Mouse (Mus musculus) right cerebral cortex, postnatal 10 days (tissue): ENCODE measurements around the gene Gper1.
A peak's percentile ranks its signal among the peaks of the same experiment; 100 is the strongest.

Experiments
- DNase-seq, 2 experiments: peaks; one replicate each; pipeline ENCODE4 v3.0.0; 2021; ENCODE audit warnings: low spot score in 2 of 2

Gene Gper1

GRCm38 (mm10) chr5:139411117-139411516, 11.8 kb upstream of the Gper1 start:
- DNase-seq, result no peak

DNA sequence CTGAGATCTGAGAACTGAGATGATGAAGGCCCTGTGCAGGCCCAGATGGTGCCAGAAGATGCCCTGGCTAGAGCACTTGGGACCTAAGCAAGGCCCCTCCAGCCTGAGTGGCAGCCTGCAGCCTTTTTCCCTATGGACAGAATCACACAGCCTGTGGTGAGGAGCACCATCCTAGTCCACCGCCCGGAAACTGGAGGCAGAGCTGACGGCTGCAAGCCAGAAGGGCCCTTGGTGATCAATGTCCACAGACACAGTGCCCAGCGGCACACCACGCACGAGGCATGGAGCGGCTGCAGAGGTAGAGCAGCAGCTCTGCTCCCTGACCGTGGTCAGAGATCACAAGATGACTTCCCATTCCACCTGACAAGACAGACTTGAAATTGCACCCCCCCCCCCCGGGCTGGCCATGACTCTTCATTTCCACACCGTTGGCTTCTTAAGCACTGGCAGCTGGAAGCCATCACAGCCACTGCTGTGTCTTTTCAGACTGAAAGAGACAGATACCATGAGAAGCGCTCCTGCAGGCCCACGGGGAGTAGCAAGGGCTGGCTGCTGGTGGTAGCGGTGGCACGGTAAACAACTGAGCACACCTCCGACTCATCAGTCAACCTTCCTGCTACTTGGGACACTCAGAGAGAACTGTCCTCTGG, 11.2 kb upstream of the Gper1 start:
- DNase-seq, result no peak

- no peak for DNase-seq
Measured at GRCm38 (mm10) chr5:139413545-139413944, 9.4 kb upstream of the Gper1 start.

- DNase-seq, result no peak
Measured at GRCm38 (mm10) chr5:139415001-139415400, 8.0 kb upstream of the Gper1 start.

DNA sequence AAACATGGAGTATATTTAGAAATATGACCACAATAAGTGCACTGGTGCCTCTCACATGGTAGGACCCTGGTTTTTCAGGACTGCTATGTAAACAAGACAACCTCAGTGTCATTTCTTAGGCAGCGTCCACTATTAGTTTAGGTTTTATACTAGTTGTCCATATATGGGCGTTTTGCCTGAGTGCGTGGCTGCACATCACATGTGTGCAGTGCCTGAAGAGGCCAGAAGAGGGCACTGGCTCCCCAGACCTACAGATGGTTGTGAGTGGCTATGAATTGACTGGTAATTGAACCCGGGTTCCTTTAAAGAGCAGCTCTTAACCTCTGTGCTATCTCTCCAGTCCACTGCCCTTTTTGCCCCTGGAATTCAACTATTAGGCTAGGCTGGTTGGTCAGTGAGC, 6.0 kb upstream of the Gper1 start:
- peak in 1 of 2 experiments; percentile 45 for DNase-seq

DNA sequence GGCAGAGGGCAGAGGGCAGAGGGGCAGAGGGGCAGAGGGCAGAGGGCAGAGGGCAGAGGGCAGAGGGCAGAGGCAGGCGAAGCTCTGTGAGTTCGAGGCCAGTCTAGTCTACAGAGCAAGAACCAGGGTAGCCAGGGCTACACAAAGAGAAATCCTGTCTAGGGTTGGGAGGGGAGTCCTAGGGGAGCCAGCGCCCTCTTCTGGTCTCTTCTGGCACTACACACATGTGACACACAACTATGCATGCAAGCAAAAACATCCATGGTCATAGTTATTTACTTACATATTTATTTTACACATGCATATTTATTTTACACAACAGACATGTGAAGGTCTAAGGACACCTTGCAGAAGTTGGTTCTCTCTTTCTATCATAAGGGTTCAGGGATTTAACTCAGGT, 5.5 kb upstream of the Gper1 start:
- no peak for DNase-seq

- no peak for DNase-seq
Measured at GRCm38 (mm10) chr5:139418110-139418509, 4.8 kb upstream of the Gper1 start.

DNA sequence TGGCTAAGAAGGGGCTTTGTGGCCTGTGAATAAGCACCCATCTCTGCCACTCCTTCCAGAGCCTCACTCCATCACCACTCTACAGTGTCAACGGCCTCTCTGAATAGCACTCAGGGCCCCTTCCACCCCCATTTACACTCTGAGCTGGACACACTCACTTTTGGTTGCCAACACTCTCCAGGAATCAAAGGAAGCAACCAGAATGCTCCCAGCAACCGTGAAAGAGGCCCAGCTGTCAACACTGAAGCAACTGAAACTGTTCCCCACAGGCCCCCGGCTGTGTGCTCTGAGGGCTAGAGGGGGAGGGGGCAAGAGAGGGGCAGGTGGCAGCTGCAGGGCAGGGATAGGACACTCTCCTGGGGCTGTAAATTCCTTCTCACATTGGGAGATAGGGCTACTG, 4.3 kb upstream of the Gper1 start:
- peak in 1 of 2 experiments; percentile 60 for DNase-seq

GRCm38 (mm10) chr5:139425198-139425597, 2.2 kb downstream of the Gper1 start:
- DNase-seq, result no peak

- DNase-seq, result peak in 1 of 2 experiments; percentile 41
Measured at GRCm38 (mm10) chr5:139427001-139427400, 4.0 kb downstream of the Gper1 start.

GRCm38 (mm10) chr5:139427989-139428388, 5.0 kb downstream of the Gper1 start:
- DNase-seq, result peak in 1 of 2 experiments; percentile 41

DNA sequence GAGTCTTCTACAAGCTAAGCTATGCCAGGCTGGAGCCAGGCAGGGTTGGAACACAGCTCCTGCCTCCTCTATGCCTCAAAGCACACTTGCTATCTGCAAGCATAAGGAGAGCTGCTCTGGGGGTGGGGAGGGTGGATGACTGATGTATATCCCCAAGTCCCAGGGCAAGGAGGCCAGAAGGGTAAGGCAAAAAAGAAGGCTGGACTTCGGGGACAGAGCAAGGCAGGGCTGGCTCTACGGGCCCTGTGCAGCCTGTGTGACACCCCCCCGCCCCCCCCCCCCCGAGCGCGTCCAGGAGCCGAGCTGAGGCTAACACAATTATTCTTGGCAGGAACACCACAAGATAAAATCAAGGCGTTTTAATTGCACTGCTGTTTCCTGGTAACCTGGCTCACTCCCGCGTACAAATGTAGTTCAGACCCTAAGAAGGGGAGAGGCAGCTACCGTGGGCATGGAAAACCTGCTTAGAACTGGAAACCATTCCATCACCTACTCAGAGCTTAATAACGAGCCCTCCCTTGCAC, 6.9 kb downstream of the Gper1 start:
- DNase-seq, result peak in 1 of 2 experiments; percentile 54

DNA sequence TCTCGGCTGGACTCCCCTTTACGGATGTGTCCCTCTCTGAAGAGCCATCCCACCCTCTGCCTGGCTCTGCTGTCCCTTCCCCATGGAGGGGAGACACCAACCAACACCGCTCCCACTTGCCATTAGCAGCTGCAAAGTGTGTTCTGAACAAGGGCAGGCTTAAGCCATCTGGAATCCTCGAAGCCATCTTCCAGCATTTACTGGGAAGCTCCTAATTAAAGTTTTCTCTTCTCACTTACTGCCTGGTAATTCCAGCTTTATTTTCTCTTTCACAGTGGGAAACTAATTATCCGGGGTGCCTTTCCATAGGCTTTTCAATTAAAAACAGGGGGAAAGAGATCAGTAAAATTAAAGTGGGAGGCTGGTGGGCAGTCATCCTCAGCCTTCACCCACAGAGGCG, 9.4 kb downstream of the Gper1 start:
- DNase-seq, result peak in 1 of 2 experiments; percentile 41

- DNase-seq, result no peak
Measured at GRCm38 (mm10) chr5:139432747-139433508, 10.0 kb downstream of the Gper1 start.

- DNase-seq, result no peak
Measured at GRCm38 (mm10) chr5:139433842-139434568, 11.1 kb downstream of the Gper1 start.

- peak; percentile 89 to 95 for DNase-seq
Measured at GRCm38 (mm10) chr5:139434940-139435339, 12.0 kb downstream of the Gper1 start.

- DNase-seq, result no peak
Measured at GRCm38 (mm10) chr5:139437769-139438168, 14.8 kb downstream of the Gper1 start.

DNA sequence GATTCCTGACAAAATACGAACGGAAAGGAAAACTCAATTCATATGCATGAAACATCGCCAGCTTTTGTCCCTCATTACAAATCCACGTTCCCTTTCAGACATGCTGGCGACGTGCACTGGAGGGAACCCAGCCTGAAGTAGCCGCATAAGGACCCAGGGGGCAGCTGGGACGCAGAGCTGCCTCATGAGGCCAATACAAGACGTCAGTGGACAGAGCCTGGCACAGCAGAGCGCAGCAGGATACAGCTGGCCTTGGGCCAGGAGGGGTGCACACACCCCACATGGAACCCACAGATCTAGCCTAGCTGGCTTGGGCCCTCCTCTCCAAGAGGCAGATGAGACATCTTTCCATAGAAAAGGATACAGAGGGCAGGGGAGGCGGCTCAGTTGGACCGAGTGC, 15.5 kb downstream of the Gper1 start:
- no peak for DNase-seq

GRCm38 (mm10) chr5:139440451-139440850, 17.5 kb downstream of the Gper1 start:
- DNase-seq, result peak in 1 of 2 experiments; percentile 64

GRCm38 (mm10) chr5:139440926-139441725, 18.2 kb downstream of the Gper1 start:
- DNase-seq, result no peak

GRCm38 (mm10) chr5:139441726-139442018, 18.7 kb downstream of the Gper1 start:
- no peak for DNase-seq

DNA sequence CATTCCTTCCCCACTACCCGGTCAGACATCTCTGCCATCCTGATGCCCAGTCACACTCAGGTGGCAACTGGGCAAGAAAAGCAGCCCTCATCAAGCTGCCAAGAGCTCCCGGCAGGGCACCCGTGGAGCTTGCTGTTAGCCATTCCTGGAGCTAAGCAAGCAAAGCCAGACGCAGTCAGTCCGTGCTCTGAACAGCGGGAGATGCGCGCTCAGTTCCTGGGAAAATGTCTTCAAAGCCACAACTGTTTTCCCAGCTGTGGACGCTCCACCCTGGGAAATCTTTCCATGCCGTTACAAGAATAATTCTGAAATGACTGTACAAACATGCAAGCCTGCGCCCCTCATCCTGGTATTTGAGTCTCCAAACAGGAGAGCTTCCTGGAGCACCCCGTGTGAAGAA, 19.5 kb downstream of the Gper1 start:
- peak in 1 of 2 experiments; percentile 59 for DNase-seq
